Mouse (Mus musculus) naive thymus-derived CD4-positive, alpha-beta T cell, adult 2 months (primary cell): ENCODE measurements around the gene Klk6.

Experiments
- DNase-seq: peaks from one replicate; pipeline ENCODE4 v3.0.0-alpha.2; 2011; ENCODE audit warnings: low read depth

Klk6 gene

GRCm38 (mm10) chr7:43821581-43821980, 2.7 kb upstream of the Klk6 start:
- DNase-seq, result no peak

GRCm38 (mm10) chr7:43826056-43826455, 1.8 kb downstream of the Klk6 start:
- no peak for DNase-seq

GRCm38 (mm10) chr7:43827706-43828105, 3.4 kb downstream of the Klk6 start:
- no peak for DNase-seq

- no peak for DNase-seq
Observed at GRCm38 (mm10) chr7:43829006-43829405, 4.7 kb downstream of the Klk6 start.

- DNase-seq, result no peak
Observed at GRCm38 (mm10) chr7:43841701-43842100, 17.4 kb downstream of the Klk6 start, which contains the start of gene Klk5. Gene Klk5, plus strand, starts transcription at chr7:43841971.

GRCm38 (mm10) chr7:43843801-43844200, 19.5 kb downstream of the Klk6 start:
- DNase-seq, result no peak

- no peak for DNase-seq
Observed at GRCm38 (mm10) chr7:43851616-43852015, 27.3 kb downstream of the Klk6 start.

GRCm38 (mm10) chr7:43854642-43855380, 30.5 kb downstream of the Klk6 start:
- DNase-seq, result no peak

GRCm38 (mm10) chr7:43855709-43856108, 31.4 kb downstream of the Klk6 start:
- no peak for DNase-seq

GRCm38 (mm10) chr7:43856307-43856706, 32.0 kb downstream of the Klk6 start:
- no peak for DNase-seq

- no peak for DNase-seq
Observed at GRCm38 (mm10) chr7:43857501-43857900, 33.2 kb downstream of the Klk6 start.

- DNase-seq, result no peak
Observed at GRCm38 (mm10) chr7:43860411-43860810, 36.1 kb downstream of the Klk6 start.

GRCm38 (mm10) chr7:43873237-43873636, 48.9 kb downstream of the Klk6 start:
- DNase-seq, result no peak

- DNase-seq, result no peak
Observed at GRCm38 (mm10) chr7:43873674-43874073, 49.4 kb downstream of the Klk6 start.

GRCm38 (mm10) chr7:43874868-43875375, 50.6 kb downstream of the Klk6 start:
- no peak for DNase-seq

- DNase-seq, result no peak
Observed at GRCm38 (mm10) chr7:43876444-43876843, 52.1 kb downstream of the Klk6 start.

- DNase-seq, result no peak
Observed at GRCm38 (mm10) chr7:43878281-43878680, 54.0 kb downstream of the Klk6 start.

GRCm38 (mm10) chr7:43880912-43881311, 56.6 kb downstream of the Klk6 start, which contains the start of gene Klk4:
Gene Klk4, plus strand, starts transcription at chr7:43881160.
- DNase-seq, result no peak
